Mouse (Mus musculus) kidney, adult 9 months (tissue): ENCODE data around the gene Rpl10a.

Experiments
- DNase-seq: peaks from one replicate; pipeline ENCODE4 v3.0.0; 2022

Gene Rpl10a

GRCm38 (mm10) chr17:28328366-28328928 is at the start of gene Rpl10a:
Gene Rpl10a, plus strand, starts transcription at chr17:28328471.
- DNase-seq = peak; percentile 97

- peak; percentile 76 for DNase-seq
Measured at GRCm38 (mm10) chr17:28279236-28279635, 49.0 kb upstream of the Rpl10a start.

GRCm38 (mm10) chr17:28279780-28280422 is 48.4 kb upstream of the Rpl10a start:
- peak; percentile 93 for DNase-seq

GRCm38 (mm10) chr17:28280423-28280800 is 47.9 kb upstream of the Rpl10a start:
- no peak for DNase-seq

GRCm38 (mm10) chr17:28280831-28281377 is 47.4 kb upstream of the Rpl10a start:
- no peak for DNase-seq

- no peak for DNase-seq
Measured at GRCm38 (mm10) chr17:28281866-28282441, 46.3 kb upstream of the Rpl10a start.

GRCm38 (mm10) chr17:28283199-28283598 is 45.1 kb upstream of the Rpl10a start:
- no peak for DNase-seq

GRCm38 (mm10) chr17:28286133-28286532 is 42.1 kb upstream of the Rpl10a start:
- no peak for DNase-seq

- peak; percentile 60 for DNase-seq
Measured at GRCm38 (mm10) chr17:28286964-28287363, 41.3 kb upstream of the Rpl10a start.

GRCm38 (mm10) chr17:28287578-28287977 is 40.7 kb upstream of the Rpl10a start:
- peak; percentile 78 for DNase-seq

- DNase-seq = no peak
Measured at GRCm38 (mm10) chr17:28287980-28288379, 40.3 kb upstream of the Rpl10a start.

- peak; percentile 96 for DNase-seq
Measured at GRCm38 (mm10) chr17:28290262-28290661, 38.0 kb upstream of the Rpl10a start.

GRCm38 (mm10) chr17:28290671-28291070 is 37.6 kb upstream of the Rpl10a start:
- no peak for DNase-seq

GRCm38 (mm10) chr17:28291346-28291745 is 36.9 kb upstream of the Rpl10a start:
- no peak for DNase-seq

GRCm38 (mm10) chr17:28293716-28294115 is 34.6 kb upstream of the Rpl10a start:
- DNase-seq = no peak

GRCm38 (mm10) chr17:28294449-28295333 is 33.6 kb upstream of the Rpl10a start:
- no peak for DNase-seq

GRCm38 (mm10) chr17:28298888-28299287 is 29.4 kb upstream of the Rpl10a start:
- DNase-seq = no peak

GRCm38 (mm10) chr17:28299669-28300320 is 28.5 kb upstream of the Rpl10a start:
- DNase-seq = no peak

- no peak for DNase-seq
Measured at GRCm38 (mm10) chr17:28300323-28300722, 27.9 kb upstream of the Rpl10a start.

GRCm38 (mm10) chr17:28300850-28301249 is 27.4 kb upstream of the Rpl10a start:
- DNase-seq = no peak

- DNase-seq = no peak
Measured at GRCm38 (mm10) chr17:28305172-28305571, 23.1 kb upstream of the Rpl10a start.
